Comparison of ENCODE assay signal across 28 mouse cellular contexts in genomic region chr1:102733991-102734390, GRCm38 (mm10).
"Had no signal": no experiment of that assay in that cellular context is flagged by ENCODE, and none has a peak within 500 bp of the region (broad histone marks: within the 10 kb centered on the region; RNA-seq: fewer than 3 reads in every experiment).

No protein-coding gene starts in this region.

- H3K36me3 ChIP-seq: embryonic facial prominence, embryonic 10.5 days; embryonic facial prominence, embryonic 12.5 days; embryonic facial prominence, embryonic 13.5 days; embryonic facial prominence, embryonic 15.5 days; forebrain, embryonic 10.5 days; forebrain, embryonic 12.5 days; forebrain, embryonic 15.5 days had no signal

- H3K4me2 ChIP-seq: embryonic facial prominence, embryonic 12.5 days; embryonic facial prominence, embryonic 13.5 days; embryonic facial prominence, embryonic 15.5 days; forebrain, embryonic 12.5 days; forebrain, embryonic 13.5 days; forebrain, embryonic 15.5 days had no signal

- H3K9ac ChIP-seq: embryonic facial prominence, embryonic 12.5 days; embryonic facial prominence, embryonic 13.5 days; embryonic facial prominence, embryonic 15.5 days; forebrain, embryonic 12.5 days; forebrain, embryonic 13.5 days; forebrain, embryonic 15.5 days; forebrain, postnatal 0 days had no signal

- DNase-seq: cerebellum, adult 8-10 months; cerebellum, adult 9-10 months; cerebellum, adult 9-11 months; cerebellum, postnatal 10 days; cerebellum, postnatal 14 days; cerebellum, postnatal 25 days; cerebellum, postnatal 36 days; embryo, embryonic 11 days; forebrain, postnatal 0 days; gastrocnemius, adult 2 months; gastrocnemius, postnatal 10 days; gastrocnemius, postnatal 14 days; gastrocnemius, postnatal 25 days; gastrocnemius, postnatal 36 days; heart, adult 11 months; heart, adult 18-20 months; heart, adult 2 months had no signal

- H3K4me3 ChIP-seq: embryonic facial prominence, embryonic 10.5 days; embryonic facial prominence, embryonic 12.5 days; embryonic facial prominence, embryonic 13.5 days; embryonic facial prominence, embryonic 15.5 days; erythroblast, embryonic 14.5 days; forebrain, embryonic 10.5 days; forebrain, embryonic 12.5 days; forebrain, embryonic 13.5 days; forebrain, embryonic 15.5 days; gastrocnemius, adult 2 months; heart, adult 2 months had no signal

- H3K4me1 ChIP-seq: embryonic facial prominence, embryonic 10.5 days; embryonic facial prominence, embryonic 12.5 days; embryonic facial prominence, embryonic 13.5 days; embryonic facial prominence, embryonic 15.5 days; forebrain, embryonic 10.5 days; forebrain, embryonic 12.5 days; forebrain, embryonic 13.5 days; forebrain, embryonic 15.5 days had no signal

- H3K9me3 ChIP-seq: embryonic facial prominence, embryonic 10.5 days; embryonic facial prominence, embryonic 12.5 days; embryonic facial prominence, embryonic 13.5 days; embryonic facial prominence, embryonic 15.5 days; forebrain, embryonic 10.5 days; forebrain, embryonic 12.5 days; forebrain, embryonic 13.5 days; forebrain, embryonic 15.5 days had no signal

- H3K27ac ChIP-seq: embryonic facial prominence, embryonic 10.5 days; embryonic facial prominence, embryonic 12.5 days; embryonic facial prominence, embryonic 13.5 days; embryonic facial prominence, embryonic 15.5 days; forebrain, embryonic 10.5 days; forebrain, embryonic 12.5 days; forebrain, embryonic 13.5 days; forebrain, embryonic 15.5 days; gastrocnemius, adult 2 months; heart, adult 2 months had no signal

- H3K27me3 ChIP-seq: embryonic facial prominence, embryonic 12.5 days; embryonic facial prominence, embryonic 13.5 days; embryonic facial prominence, embryonic 15.5 days; forebrain, embryonic 12.5 days; forebrain, embryonic 13.5 days; forebrain, embryonic 15.5 days had no signal

- ATAC-seq: forebrain, embryonic 13.5 days; forebrain, embryonic 14.5 days; forebrain, embryonic 15.5 days; forebrain, embryonic 16.5 days; forebrain, postnatal 0 days had no signal
